Mouse (Mus musculus) cerebellum, adult 11-12 months (tissue): ENCODE data around the gene Plaa.
"Not testable (repeated sequence)": the region's sequence is repeated elsewhere in the genome, so short reads cannot be mapped to it uniquely, and the experiment has no call there.

Experiments
- DNase-seq: peaks from one replicate; pipeline ENCODE4 v3.0.0; 2022

Plaa gene

GRCm38 (mm10) chr4:94603031-94603629, at the start of gene Plaa:
TSS of gene Plaa (minus strand) at chr4:94603244.
- peak; percentile 88 for DNase-seq

DNA sequence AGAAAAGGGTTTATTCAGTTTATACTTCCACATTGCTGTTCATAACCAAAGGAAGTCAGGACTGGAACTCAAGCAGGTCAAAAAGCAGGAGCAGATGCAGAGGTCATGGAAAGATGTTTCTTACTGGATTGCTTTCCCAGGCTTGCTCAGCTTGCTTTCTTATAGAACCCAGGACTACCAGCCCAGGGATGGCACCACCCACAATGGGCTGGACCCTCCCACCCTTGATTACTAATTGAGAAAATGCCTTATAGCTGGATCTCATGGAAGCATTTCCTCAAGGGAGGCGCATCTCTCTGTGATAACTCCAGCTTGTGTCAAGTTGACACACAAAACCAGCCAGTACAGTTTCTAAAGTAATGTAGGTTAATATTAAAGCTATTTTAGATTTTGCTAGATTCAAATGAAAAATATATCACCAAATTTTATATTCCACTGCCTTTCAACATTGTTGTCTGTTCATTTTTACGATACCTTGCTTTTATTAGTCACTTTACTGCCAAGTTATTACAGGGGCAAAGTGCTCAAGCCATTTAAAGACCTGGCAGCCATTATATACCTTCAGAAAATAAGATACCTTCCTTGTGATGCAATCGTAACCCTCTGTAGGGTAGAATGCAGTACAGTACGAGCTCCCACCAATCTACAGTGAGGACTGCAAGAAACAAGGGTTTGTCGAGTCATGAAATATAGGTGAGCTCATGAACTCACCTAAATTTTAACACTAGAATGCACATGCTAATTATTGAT, 47.6 kb upstream of the Plaa start:
- not testable (repeated sequence) for DNase-seq

- no peak for DNase-seq
Observed at GRCm38 (mm10) chr4:94649920-94650319, 46.9 kb upstream of the Plaa start, which contains the start of gene Lrrc19. TSS of gene Lrrc19 (minus strand) at chr4:94650144.

DNA sequence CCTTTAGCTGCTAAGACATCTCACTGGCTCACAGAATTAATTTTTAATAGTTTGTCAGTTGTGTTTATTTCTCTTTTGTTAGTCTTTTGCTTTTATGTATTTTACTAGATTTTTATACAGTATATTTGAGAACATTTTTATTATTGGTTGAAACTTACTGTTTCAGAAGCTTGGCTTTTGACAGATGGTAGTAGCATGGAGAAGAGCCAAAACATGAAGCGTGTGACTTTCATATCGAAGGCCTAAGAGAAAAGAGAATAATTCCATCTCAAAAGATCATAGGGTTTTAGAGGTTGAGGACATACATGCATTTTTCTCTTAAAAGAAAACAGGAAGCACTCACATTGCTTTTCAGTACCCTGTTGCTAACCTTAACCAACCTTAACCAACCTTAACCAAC, 40.1 kb upstream of the Plaa start:
- DNase-seq, result no peak

DNA sequence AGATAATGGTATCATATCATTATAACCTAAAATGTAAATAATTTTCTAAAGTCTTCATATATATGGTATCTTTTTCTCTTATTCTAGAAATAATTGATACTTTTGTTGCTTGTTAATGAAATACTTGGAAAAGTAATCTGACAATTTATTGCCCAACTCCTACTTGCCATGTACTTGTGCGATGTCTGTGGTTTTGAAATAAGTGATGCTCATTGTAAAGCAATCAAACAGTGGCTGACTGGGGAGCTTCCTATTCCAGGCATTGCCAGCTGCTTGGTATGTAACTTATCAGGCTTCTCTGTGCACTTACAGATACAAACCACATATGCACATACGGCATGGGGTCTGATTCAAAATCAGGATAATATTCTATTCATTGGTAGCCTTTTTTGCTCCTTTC, 17.0 kb upstream of the Plaa start:
- no peak for DNase-seq

- no peak for DNase-seq
Observed at GRCm38 (mm10) chr4:94614627-94615006, 11.6 kb upstream of the Plaa start.

- DNase-seq, result peak; percentile 94
Observed at GRCm38 (mm10) chr4:94613972-94614626, 11.1 kb upstream of the Plaa start, which contains the start of gene Ift74. TSS of gene Ift74 (plus strand) at chr4:94614491.

- DNase-seq, result no peak
Observed at GRCm38 (mm10) chr4:94610339-94610738, 7.3 kb upstream of the Plaa start.

DNA sequence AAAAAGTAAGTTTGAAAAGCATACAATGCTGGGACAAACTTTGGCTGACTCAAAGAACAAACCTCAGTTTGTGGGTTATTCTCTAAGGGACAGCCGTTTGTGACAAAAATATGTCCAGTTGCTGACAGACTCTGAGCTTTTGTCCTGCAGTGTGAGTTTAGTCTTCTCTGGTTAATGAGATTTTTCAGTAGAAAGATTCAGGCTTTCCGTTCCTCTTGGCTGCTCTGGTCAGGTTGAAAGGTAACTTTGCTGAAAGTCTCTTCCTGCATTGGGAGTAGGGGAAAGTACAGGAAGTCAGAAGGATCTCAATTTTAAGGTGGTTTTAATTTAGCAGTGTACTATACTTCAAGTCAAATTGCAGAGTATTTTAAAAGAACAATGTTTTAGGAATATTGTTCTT, 2.5 kb upstream of the Plaa start:
- DNase-seq, result no peak

DNA sequence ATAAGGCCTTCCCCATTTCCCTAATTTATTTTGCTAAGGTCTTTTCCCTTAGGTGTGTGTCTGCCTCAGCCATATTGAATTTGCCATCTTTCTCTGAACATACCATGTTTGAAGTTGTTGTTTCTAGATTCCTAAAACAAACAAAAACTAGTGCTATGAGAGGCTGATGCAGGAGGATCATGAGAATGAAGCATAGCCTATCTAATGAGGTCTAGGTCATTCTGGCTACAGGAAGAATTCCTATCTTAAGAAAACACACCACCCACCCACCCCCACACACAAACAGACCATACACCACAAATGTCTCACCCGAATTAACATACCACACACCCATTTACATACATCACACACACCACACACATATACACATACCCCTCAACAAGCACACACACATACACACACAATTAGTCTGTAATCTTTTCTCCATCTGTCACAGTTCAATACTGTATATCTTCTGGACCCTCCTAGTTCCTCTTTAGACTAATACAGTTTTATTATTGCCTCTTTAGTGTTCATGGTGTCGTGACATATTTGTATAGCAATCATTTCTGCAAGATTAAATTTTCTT, 1.5 kb upstream of the Plaa start:
- no peak for DNase-seq

DNA sequence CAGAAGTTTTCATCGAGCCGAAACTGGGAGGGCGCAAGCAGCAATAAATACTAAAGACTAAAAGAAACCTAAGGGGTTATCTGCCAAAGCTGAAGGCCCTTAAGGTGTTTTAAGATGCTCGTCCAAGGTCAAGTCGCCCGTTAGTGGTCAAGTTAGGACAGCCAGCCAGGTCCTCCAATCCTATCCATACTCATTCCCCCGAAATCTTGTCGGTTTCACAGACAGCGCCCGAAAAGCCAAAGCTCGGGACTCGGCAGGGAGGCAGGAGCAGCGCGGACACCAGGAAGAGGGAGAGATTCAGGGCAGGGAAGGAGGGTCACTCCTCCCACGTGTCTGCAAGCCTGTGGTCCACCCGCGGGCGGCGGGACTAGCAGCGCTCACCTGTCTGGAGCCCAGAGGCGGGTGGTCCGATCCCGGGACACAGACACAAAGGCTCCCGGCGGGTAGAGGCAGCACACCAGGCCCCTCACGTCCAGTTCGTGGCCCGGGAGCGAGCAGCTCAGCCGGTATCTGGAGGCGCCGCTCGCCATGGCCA, 481 bp downstream of the Plaa start:
- DNase-seq, result no peak

DNA sequence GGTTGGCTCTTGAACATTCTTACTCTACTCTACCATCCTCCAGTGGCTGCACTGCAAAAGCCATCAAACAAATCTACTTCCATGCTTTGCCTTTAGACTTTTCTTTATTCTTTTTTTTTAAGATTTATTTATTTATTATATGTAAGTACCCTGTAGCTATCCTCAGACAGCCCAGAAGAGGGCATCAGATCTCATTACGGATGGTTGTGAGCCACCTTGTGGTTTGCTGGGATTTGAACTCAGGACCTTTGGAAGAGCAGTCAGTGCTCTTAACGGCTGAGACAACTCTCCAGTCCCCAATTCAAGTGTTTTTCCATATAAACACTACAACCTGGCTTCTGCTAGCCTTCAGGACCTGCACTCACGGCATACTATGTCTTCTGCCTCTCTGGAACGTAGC, 1.6 kb downstream of the Plaa start:
- peak; percentile 8 for DNase-seq

GRCm38 (mm10) chr4:94592709-94593108, 10.3 kb downstream of the Plaa start:
- no peak for DNase-seq

GRCm38 (mm10) chr4:94591765-94592381, 11.2 kb downstream of the Plaa start:
- no peak for DNase-seq

- no peak for DNase-seq
Observed at GRCm38 (mm10) chr4:94572677-94573076, 30.4 kb downstream of the Plaa start.

DNA sequence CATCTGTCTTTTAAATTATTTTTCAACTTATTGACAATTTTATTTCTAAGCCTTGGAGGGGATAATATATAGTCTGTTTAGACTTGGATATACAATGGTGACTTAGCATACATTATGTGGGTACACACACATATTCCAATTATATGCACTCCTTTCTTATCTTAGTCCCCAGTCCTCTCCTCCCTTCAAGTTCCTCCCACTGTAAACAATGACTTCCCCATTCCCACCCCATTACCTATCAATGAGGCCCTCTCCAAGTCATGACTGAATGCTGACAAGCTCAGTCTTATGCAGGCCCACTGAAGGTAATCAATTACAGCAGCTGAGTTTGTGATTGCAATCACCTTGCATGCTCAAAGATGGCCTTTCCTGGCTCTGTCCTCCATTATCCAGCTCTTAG, 38.7 kb downstream of the Plaa start:
- DNase-seq, result no peak

DNA sequence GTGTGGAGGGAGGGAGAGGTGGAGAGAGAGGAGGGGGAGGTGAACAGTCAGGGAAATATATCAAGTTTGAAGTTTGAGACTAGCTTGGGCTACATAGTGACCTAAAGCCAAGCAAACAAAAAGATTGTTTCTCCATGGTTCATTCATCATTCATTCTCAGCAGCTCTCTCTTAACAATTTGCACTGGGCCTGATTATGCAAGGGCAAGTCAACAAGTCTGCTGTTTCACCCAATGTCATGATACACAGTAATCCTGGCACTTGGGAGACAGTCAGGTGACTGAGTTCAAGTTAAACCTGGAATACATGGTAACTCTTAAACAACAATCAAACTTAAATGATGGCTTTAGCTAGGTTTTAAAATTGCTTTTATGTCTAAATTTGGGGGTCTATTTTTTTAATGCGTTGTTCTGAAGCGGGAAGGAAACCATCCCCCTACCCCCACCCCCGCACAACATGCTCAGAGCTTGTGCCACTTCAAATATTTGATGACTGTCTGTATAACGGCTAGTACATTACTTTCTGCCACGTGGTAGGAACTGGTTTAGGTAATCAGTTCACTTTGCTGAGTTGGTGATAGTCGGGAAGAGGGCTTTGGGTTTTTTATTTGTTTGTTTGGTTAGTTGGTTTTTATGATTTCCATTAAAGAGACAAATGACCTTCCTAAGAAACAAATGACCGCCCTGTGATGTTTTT, 40.9 kb downstream of the Plaa start:
- DNase-seq, result no peak

DNA sequence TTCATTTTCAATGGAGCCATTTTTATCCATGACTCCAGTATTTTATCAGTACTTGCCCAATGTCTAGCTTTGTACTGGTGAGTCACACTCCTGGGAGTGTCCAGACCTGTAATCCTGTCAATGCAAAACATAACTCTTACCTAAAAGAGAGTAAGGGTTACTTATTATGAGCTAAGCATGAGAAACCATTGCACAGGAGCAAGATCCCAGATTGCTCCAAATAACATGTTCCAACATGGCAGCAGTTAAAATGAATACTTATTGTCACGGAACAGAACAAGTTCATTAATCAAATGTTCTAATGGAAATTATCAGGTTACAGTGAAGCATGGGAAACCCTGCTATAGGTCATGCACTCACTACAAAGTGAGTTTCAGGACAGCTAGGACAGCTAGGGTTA, 42.7 kb downstream of the Plaa start:
- no peak for DNase-seq

DNA sequence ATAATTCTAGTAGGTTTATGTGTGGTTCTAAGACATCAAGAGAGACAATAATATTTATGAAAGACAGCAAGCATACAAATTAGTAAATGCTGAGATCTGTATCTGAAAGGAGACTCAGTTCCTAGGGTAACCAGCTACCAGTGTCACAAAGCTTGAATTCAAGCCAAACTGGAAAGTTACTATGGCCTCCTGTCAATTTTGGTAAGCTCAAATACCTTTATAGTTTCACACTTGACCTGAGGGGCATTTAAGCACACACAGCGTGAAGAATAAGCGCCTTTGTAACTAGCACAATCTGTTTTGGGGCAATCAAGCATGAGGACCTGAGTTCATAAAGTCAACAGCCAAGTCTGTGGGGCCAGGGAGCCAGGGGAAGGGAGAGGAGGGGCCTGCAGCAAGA, 43.8 kb downstream of the Plaa start:
- no peak for DNase-seq

DNA sequence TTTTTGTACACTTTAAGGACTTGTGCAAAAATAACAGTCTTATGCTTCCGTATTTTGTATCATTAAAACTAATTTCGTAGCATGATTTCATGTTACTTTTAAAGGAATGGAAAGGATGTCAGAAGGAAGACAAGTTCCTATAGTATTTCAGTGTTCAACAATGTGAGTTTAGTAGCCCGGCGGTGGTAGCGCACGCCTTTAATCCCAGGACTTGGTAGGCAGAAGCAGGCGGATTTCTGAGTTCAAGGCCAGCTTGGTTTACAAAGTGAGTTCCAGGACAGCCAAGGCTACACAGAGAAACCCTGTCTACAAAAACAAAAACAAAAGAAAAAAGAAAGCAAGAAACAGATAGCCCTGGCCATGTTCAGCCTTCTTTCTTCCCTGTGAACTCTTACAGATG, 45.9 kb downstream of the Plaa start:
- peak; percentile 11 for DNase-seq

DNA sequence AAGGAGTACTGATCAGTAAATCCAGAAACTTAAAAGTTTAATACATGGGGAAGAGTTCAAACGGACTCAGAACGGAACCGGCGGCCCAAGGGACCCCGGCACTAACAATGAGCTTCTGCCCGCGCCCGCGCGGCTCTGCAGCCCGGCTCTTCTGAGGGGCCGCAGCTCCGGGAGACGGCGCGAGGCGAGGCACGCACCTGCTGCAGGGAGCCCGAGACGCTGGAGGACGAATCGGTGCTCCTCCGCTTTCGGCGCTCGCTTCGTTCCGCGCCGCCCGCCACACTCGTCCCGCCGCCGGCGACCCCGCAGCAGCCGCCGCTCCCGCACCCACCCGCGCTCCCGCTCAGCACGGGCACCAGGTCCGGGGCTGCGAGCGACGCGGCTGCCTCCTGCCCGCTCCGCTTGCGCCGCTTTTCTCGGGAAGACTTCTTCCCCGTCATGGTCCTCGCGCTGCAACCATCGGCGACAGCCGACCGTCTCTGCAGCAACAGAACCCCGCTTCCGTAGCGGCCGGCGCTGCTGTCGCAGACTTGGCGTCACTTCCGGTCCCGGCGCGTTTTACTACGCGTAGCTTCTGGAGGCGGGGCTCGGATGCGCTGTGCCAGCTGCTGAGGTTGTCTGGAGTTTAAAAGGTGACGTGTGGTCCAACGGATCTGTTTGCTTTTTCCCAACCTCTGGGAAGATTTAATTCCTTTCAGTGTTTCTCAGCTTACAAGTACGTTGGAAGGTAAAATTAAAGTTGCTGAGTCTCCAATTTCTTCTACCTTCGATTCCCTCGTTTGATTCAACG, 46.6 kb downstream of the Plaa start, which contains the start of the genes Gm10306 and Caap1:
TSS of gene Gm10306 (plus strand) at position 282 of the 790 bp plus-strand sequence.
TSS of gene Caap1 (minus strand) at position 532 of the 790 bp plus-strand sequence.
- DNase-seq, result peak; percentile 90
